Mouse (Mus musculus) intestine, postnatal 0 days (tissue): ENCODE measurements around the gene Eif2ak2. TPM values are rescaled to one million over a fixed set of nuclear protein-coding genes. Genes with fewer than 3 reads are reported as not detected.
A peak's percentile ranks its signal among the peaks of the same experiment; 100 is the strongest.

Experiments
- ATAC-seq: fragments of 200-750 bp; cut with Nextera tagmentation; 2 replicates; pipeline ENCODE4 v1.8.0; 2017; ENCODE audit warnings: mild to moderate bottlenecking, moderate TSS enrichment, moderate library complexity
- H3K27ac ChIP-seq: fragments of 300-500 bp; sonication (generic); 2 replicates; pipeline ENCODE4 v1.5.1; 2014; ENCODE audit warnings: mild to moderate bottlenecking, low read depth, low read length, moderate library complexity
- H3K27me3 ChIP-seq: fragments of 300-500 bp; sonication (generic); replicated peaks from 2 replicates; pipeline ENCODE4 v1.6.1; 2014; ENCODE audit warnings: low read length, mixed read lengths; ENCODE audit not compliant: control insufficient read depth, insufficient read depth
- H3K36me3 ChIP-seq: fragments of 300-500 bp; sonication (generic); 2 replicates; pipeline ENCODE4 v1.6.1; 2014; ENCODE audit warnings: mild to moderate bottlenecking, moderate library complexity; ENCODE audit not compliant: control insufficient read depth, insufficient read depth
- H3K4me1 ChIP-seq: fragments of 300-500 bp; sonication (generic); replicated peaks from 2 replicates; pipeline ENCODE4 v1.6.1; 2014; ENCODE audit warnings: antibody characterized with exemption, low read length, mixed read lengths; ENCODE audit not compliant: control insufficient read depth, insufficient read depth
- H3K4me2 ChIP-seq: fragments of 300-500 bp; sonication (generic); replicated peaks from 2 replicates; pipeline ENCODE4 v1.6.1; 2014; ENCODE audit warnings: low read depth, mild to moderate bottlenecking, moderate library complexity
- H3K4me3 ChIP-seq: fragments of 300-500 bp; sonication (generic); 2 replicates; pipeline ENCODE4 v1.5.1; 2014; ENCODE audit warnings: low read depth, low read length
- H3K9ac ChIP-seq: fragments of 300-500 bp; sonication (generic); 2 replicates; pipeline ENCODE4 v1.6.1; 2014; ENCODE audit warnings: mild to moderate bottlenecking, low read depth, low read length
- H3K9me3 ChIP-seq: fragments of 300-500 bp; sonication (generic); 2 replicates; pipeline ENCODE4 v1.6.1; 2016; ENCODE audit warnings: mixed run types; ENCODE audit not compliant: control insufficient read depth
- CTCF ChIP-seq: sonication (generic); IDR thresholded peaks from 2 replicates; pipeline ENCODE4 v1.5.1; 2016; ENCODE audit warnings: low read depth, mild to moderate bottlenecking, control low read depth, antibody characterized with exemption, moderate library complexity
- WGBS: fragments of 180-500 bp; shearing (Covaris S2); extraction: QIAGEN DNeasy Blood & Tissue Kit; methylation state at CpG from one replicate; pipeline ENCODE4 v1.1.7; 2014; 5-methylcytosine and 5-hydroxymethylcytosine counted together
- polyA plus RNA-seq: library from polyadenylated mRNA; unstranded; fragments of >200 nt; fragmentation: Nextera tagmentation; extraction: Ambion mirVana; gene quantifications from 2 replicates; pipeline ENCODE4 v1.2.1, GENCODE M21; 2015

Gene Eif2ak2
- polyA plus RNA-seq, 1 experiment from 2014 or later: 25.1 TPM

GRCm38 (mm10) chr17:78889184-78889583 is 6.8 kb upstream of the Eif2ak2 start:
- no peaks in the 10 kb centered on the region for H3K9me3 ChIP-seq
- H3K27me3 ChIP-seq: no peaks in the 10 kb centered on the region
- no peak overlapping the region for H3K4me3 ChIP-seq
- H3K4me1 ChIP-seq: no peaks in the 10 kb centered on the region
- WGBS: 54% methylated on average over 3 of the region's 3 CpGs
- H3K27ac ChIP-seq: no peak overlapping the region
- no peak for ATAC-seq
- H3K36me3 ChIP-seq: no peaks in the 10 kb centered on the region
- TF ChIP-seq CTCF: no peak
- no peak overlapping the region for H3K4me2 ChIP-seq
- H3K9ac ChIP-seq: no peak overlapping the region

- Histone ChIP-seq H3K27me3 (no peaks in the 10 kb centered on the region), H3K36me3 (no peaks in the 10 kb centered on the region), H3K27ac (no peak overlapping the region), H3K4me2 (no peak overlapping the region), H3K9ac (no peak overlapping the region), H3K4me1 (no peaks in the 10 kb centered on the region), H3K9me3 (no peaks in the 10 kb centered on the region), H3K4me3 (no peak overlapping the region)
- WGBS: 87% methylated on average over 4 of the region's 4 CpGs
- no peak for TF ChIP-seq CTCF
- ATAC-seq: no peak
These were observed 6.2 kb upstream of the Eif2ak2 start for GRCm38 (mm10) chr17:78888554-78888953.

- H3K4me3 ChIP-seq: no peak overlapping the region
- TF ChIP-seq CTCF: no peak
- H3K27ac ChIP-seq: no peak overlapping the region
- WGBS: 74% methylated on average over 5 of the region's 5 CpGs
- H3K4me2 ChIP-seq: no peak overlapping the region
- no peaks in the 10 kb centered on the region for H3K9me3 ChIP-seq
- H3K27me3 ChIP-seq: no peaks in the 10 kb centered on the region
- no peaks in the 10 kb centered on the region for H3K36me3 ChIP-seq
- no peak overlapping the region for H3K9ac ChIP-seq
- ATAC-seq: no peak
- peaks cover 4% of the 10 kb centered on the region; the same call in 1 of the 2 replicates for H3K4me1 ChIP-seq
These were observed 3.1 kb upstream of the Eif2ak2 start for GRCm38 (mm10) chr17:78885286-78886065.

GRCm38 (mm10) chr17:78883291-78883690 is 918 bp upstream of the Eif2ak2 start:
- Histone ChIP-seq H3K4me2 (peak overlapping the region; percentile 60; the same call in 1 of the 2 replicates), H3K4me3 (no peak overlapping the region), H3K27me3 (no peaks in the 10 kb centered on the region), H3K4me1 (peaks cover 4% of the 10 kb centered on the region; the same call in 1 of the 2 replicates), H3K36me3 (peaks cover 13% of the 10 kb centered on the region), H3K27ac (no peak overlapping the region), H3K9me3 (no peaks in the 10 kb centered on the region), H3K9ac (no peak overlapping the region)
- TF ChIP-seq CTCF: no peak
- ATAC-seq: no peak
- WGBS: 90% methylated on average over 4 of the region's 4 CpGs

GRCm38 (mm10) chr17:78881878-78882304 is 482 bp downstream of the Eif2ak2 start:
- Histone ChIP-seq H3K9ac (peak overlapping the region; percentile 83), H3K9me3 (no peaks in the 10 kb centered on the region), H3K36me3 (peaks cover 26% of the 10 kb centered on the region), H3K27ac (peak overlapping the region; percentile 92), H3K4me3 (peak overlapping the region; percentile 81), H3K4me2 (peak overlapping the region; percentile 60), H3K27me3 (no peaks in the 10 kb centered on the region), H3K4me1 (peaks cover 4% of the 10 kb centered on the region; the same call in 1 of the 2 replicates)
- no peak for TF ChIP-seq CTCF
- WGBS: 10% methylated on average over 4 of the region's 7 CpGs
- ATAC-seq: peak; percentile 45

GRCm38 (mm10) chr17:78873886-78874285 is 8.5 kb downstream of the Eif2ak2 start:
- no peaks in the 10 kb centered on the region for H3K4me1 ChIP-seq
- no peak overlapping the region for H3K27ac ChIP-seq
- WGBS: 95% methylated on average over 6 of the region's 6 CpGs
- TF ChIP-seq CTCF: no peak
- ATAC-seq: no peak
- no peak overlapping the region for H3K9ac ChIP-seq
- no peaks in the 10 kb centered on the region for H3K27me3 ChIP-seq
- no peak overlapping the region for H3K4me3 ChIP-seq
- peaks cover 76% of the 10 kb centered on the region for H3K36me3 ChIP-seq
- no peaks in the 10 kb centered on the region for H3K9me3 ChIP-seq
- H3K4me2 ChIP-seq: no peak overlapping the region
